Mouse (Mus musculus): Measurements from ENCODE around the gene Cbs.

The Cbs gene

DNA sequence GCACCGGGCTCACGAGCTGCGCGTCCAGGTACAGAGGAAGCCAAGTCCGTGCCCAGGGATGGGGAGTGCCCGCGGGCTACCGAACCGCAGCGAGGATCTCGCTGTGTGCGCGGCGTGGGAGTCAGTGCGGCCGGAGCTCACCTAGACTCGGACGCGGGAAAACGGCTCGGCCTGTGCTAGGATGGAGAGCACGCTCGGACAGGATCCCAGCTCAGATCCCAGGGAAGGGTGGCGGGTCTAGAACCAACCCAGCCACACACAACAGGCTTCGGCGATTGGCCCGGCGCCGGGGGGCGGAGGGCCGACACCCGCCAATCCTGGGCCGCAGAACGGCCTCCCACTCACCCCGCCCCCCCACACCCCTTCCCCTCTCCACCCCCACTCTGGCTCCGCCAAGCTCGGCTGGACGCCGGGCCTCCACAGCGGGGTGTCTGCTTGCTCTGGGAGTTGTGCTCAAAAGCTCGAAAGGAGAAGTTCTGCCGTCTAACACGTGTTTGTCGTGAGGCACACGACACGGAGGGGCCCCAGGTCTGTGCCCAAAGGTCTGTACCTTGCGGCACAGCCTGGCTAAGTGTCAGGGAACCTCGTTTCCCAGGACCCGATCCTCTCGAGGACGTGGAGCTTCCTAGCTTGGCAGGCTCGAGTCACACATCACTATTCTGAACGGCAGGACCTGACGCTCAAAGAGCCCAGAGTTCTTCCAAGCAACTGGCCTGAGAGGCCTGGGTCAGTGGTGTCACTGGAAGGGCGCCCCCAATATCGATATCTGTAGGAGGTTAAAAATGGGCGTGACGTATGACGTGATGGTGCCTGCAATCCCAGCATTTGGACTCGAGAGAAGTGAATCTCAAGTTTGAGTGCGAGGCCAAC is at the start of gene Cbs:
TSS of gene Cbs (minus strand) at position 297 of the 870 bp plus-strand sequence.
- DNase-seq = peak; percentile 78

- no peak for DNase-seq
Measured at GRCm38 (mm10) chr17:31686225-31686564, 49.2 kb upstream of the Cbs start.

DNA sequence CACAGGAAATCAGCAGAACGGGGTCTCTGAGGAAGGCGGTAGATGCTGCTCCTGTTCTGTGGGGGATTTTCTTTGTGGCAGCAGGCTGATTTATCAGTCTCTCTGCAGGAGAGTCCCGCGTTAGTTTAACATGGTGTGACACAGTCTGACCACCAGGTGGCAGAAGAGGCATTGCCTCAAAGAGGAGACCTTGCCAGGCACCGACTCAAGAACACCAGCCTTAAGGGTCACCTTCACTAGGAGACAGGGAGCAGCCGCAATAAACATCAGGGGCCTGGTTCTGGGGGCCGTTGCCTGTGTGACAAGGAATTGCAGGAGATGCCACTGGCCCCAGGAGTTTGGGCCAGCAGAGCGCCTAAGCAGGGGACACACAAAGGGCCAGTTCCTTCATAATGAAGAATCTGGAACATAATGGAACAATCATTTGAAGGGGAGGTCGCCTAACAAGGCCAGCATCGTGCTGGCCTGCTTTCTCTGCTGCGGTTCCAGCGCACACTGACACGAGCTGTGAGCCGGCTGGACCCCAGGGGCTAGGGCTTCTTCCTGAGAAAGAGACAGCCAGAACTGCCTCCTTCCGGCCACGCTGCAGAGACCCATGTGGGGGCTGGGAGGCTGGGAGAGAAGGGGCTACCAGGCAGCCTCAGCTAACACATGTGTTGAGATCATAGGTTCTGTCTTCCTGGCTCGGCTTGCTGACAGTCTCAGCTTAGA is 48.6 kb upstream of the Cbs start:
- peak; percentile 92 for DNase-seq

DNA sequence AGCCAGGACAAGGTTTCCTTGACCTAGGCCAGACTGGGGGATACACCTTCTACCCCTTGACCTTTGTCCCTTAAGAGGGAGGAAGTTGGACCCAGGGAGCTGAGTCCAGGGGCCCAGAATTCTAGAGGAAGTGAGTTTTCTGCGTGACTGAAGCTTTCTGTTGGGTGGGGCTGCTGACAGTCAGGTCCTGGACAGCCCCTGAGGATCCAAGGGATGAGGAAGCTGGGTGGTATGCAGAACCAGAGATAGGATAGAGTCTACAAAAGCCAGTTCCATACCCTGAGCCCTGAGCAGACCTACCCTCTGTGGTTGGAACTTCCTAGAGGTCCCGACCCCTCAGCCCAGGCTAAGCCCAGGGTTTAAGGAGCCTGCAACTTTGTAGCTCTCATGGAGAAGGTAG is 43.4 kb upstream of the Cbs start:
- DNase-seq = no peak

GRCm38 (mm10) chr17:31677507-31677906 is 40.5 kb upstream of the Cbs start, which contains the start of gene Cryaa:
Gene Cryaa (plus strand): TSS chr17:31677807.
- DNase-seq = no peak

DNA sequence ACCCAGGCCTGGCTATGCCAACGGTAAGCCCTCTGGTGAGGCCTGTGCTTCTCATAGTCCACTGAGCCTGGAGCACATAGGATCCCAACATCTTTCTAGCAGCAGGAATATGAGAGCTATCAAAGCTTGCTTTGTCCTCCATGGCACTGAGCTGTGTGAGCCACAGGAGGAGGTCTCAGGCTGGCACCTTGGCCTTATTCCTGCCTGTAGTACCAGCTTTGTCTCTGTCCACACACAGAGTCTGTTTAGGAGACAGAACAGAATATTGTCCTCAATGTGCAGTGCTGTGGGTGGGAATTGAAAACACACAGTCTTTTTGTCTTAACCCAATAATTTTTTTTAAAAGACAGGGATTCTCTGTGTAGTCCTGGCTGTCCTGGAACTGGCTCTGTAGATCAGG is 37.4 kb upstream of the Cbs start:
- DNase-seq = no peak

DNA sequence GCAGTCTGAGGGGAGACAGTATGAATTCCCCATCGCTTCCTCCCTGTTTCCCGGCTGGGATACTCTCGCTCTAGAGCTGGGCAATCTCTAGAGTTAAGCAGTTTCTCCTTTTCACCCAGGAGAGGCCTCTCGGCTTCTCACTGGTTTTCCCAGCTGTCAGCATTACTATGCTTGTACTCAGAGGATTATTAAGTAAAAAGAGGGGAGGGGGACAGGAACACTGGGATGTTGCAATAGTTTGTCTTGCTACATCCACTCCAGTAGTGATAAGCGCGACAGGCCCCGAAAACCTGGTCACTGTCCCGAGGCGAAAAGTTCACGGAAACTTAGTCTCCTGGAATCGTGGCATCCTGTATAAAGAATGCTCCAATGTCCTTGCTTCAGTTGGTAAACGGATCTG is 35.2 kb upstream of the Cbs start:
- DNase-seq = no peak

GRCm38 (mm10) chr17:31671698-31672097 is 34.7 kb upstream of the Cbs start:
- DNase-seq = no peak

DNA sequence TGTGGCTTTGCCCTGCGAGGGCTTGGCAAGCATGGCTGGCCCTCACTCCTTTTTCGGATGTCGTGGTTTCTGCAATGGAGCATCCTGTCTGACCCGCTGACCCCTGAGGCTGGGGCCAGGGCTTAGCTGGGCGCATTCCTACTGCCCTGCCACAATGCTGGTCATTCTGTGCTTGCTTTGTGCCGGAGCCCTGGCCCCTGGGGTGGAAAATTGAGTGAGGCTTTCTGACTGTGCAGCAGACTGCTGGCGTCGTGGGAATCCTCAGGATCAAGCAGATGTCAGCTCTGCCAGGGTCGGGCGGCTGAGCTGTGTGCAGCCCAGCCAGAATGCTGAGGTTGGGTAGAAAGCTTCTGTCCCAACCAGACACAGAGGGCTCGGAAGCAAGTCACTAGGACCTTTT is 33.1 kb upstream of the Cbs start:
- DNase-seq = peak; percentile 58

DNA sequence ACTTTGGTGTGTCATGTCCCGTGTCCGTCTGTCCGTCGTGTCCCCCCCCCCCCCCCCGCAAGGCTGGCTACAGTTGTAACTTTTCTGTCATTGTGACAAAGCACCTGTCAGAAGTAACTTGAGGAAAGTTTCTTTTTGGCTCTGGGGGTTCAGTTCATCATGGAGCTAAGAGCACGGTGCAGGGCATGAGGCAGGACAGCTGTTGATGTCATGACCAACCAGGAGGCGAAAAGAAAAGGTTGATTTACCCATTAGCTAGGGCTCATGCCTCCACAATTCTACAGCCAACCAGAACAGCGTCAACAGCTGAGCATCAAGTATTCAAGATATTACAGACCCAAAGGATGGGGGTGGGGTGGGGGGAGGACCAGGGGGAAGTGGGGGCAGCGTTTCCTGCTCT is 31.3 kb upstream of the Cbs start:
- no peak for DNase-seq

DNA sequence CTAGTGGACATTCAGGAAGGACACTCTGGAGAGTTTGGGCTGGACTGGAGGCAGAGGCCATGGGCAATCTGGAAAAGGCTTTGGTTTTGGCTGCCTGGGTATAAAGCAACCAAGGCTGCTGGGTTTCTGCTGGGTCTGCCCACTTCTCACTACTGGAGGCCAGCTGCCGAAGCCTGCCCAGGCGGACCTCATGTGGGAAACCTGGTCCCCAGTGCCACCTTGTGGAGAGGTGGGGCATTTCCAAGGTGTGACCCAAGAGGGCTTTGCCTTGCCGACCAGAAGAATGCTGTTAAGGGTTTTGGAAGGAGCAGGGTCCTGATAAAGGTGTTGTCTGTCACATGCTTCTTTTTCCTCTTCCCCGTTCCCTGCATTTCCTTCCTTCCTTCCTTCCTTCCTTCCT is 27.7 kb upstream of the Cbs start:
- peak; percentile 87 for DNase-seq

DNA sequence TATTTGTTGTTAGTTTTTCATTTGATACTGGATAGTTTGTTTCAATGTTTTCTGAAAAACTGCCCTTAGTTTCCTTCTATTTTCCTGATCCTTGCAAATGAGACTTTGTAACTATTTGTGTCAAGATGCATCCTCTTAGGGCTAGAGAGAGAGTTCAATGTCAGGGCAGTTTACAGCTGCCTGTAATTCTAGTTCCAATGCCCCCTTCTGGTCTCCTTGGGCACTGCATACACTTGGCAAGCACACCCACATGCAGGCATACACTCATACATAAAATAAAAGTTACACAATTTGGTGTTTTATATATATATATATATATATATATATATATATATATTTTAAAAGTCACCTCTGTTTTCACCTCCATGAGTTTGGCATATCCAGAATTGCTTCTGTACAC is 25.8 kb upstream of the Cbs start:
- no peak for DNase-seq

DNA sequence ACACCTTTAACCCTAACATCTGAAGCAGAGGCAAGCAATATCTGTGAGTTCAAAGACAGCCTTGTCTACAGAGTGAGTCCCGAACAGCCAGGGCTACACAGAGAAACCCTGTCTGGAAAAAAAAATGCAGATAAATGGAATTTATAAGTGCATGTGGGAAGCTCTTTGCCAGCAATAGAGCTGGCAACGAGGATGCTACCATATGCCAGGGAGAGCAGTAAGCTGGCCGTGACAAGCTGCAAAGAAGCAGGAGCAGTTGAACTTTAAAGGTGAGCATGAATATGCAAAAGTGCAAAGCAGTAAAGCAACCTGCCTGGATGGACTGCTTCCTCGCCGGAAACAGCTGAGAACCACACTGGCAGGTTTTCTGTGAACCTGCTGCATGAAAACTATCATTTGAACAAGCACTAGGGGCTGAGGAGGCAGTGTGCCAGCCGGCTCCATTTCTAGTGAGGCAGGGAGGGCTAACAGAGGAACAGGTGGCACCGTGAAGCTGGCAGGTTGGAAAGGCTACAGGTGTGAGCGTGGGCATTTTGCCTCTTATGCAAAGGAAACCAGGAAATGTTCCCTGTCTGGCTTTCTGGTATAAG is 23.7 kb upstream of the Cbs start:
- no peak for DNase-seq

DNA sequence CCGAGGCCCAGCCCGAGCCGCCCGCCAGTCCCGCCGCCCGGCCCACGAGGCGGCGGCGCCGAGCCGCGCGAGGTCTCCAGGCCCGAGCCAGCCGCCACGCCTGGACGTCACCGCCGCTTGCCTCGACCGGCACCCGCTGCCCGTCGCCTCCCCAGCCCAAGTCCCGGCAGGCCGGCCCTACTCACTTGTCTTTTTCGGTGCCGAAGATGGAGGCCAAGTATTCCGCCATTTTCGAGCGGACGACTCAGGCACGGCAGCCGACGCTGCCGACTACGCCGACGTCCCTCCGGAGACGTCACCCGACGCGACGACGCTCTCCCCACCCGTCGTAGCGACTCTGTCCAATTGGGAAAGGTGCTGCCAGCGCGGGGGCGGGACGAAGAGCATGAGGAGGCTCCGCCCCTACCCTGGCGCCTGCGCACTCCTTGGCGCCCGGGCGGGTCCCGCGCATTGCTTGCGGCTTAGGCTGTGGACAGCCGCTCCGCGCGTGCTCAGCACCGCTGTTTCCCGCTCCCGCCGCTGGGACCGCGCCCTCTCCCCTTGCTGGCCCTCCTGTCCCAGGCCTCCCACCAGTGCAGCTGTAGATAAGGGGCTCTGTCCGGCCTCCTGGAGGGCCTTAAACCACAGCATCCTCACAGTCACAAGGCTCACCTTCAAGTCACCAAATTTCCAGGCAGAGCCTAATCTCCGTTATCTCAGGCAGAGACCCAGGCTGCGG is 21.6 kb upstream of the Cbs start, which contains the start of gene U2af1:
TSS of gene U2af1 (minus strand) at position 425 of the 718 bp plus-strand sequence.
- peak; percentile 99 for DNase-seq

GRCm38 (mm10) chr17:31658136-31658467 is 21.1 kb upstream of the Cbs start:
- DNase-seq = no peak

DNA sequence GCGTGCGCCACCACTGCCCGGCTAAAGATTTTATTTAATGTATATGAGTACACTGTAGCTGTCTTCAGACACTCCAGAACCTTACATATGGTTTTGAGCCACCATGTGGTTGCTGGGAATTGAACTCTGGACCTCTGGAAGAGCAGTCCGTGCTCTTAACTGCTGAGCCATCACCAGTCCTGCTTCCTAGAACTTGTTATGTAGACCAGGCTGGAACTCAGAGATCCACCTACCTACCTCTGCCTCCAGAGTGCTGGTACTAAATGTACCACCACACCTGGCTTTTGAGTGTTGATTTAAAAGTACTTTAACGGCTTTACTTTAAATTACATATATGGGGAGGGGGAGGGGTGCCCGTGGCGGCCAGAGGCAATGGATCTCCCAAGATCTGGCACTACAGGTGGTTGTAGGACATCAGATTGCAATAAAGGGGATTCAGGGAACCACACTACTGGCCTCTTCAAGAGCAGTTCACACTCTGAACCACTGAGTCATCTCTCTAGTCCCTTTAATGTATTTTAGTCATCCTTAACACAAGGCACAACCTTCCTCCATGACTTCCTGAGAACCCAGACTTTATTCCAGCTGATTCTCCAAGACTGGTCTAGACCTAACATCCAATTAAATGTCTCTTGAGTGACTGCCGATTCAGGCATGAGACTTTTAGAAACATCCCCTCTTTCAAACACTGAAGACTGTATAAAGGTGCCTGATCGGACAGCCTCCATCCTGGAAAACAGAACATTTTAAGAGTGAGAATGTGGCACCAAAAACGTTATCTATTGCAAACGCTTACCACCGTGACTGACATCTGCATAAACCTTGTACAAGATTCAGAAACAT is 20.3 kb upstream of the Cbs start:
- DNase-seq = no peak

DNA sequence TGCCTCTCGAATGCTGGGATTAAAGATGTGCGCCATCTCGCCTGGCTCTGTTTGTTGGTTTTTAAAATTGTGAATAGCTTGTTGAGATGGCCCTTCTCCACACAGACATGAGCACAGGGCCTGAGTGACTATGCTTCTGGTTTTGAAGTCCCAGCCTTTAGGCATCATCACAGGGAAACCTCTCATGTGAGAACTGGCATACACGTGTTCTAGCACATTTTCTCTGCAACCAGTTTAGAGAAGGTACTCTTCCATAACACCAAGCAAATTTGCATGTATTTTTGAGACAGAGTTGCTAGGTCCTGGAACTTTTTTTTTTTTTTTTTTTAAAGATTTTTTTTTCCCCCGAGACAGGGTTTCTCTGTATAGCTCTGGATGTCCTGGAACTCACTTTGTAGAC is 19.6 kb upstream of the Cbs start:
- no peak for DNase-seq

GRCm38 (mm10) chr17:31655366-31655765 is 18.3 kb upstream of the Cbs start:
- no peak for DNase-seq

GRCm38 (mm10) chr17:31653277-31653676 is 16.2 kb upstream of the Cbs start:
- no peak for DNase-seq

DNA sequence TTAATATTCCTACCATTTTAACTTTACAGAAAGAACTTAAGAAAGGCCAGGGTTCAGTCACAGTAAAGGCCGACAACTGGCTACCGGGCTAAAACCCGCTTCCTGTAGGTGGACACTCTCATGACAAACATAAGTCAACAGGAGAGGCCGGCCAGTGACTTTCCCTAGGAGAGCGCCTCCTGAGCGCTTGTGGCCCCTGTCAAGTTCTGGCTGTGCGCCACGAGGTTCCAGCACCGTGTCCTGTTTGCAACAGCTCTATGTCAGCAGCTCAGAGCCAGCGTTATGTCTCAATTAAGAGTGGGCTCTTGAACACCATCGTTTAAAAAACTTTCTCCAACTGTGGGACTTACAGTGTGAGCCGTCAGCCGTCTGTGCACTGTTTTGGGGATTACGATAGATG is 15.1 kb upstream of the Cbs start:
- no peak for DNase-seq

DNA sequence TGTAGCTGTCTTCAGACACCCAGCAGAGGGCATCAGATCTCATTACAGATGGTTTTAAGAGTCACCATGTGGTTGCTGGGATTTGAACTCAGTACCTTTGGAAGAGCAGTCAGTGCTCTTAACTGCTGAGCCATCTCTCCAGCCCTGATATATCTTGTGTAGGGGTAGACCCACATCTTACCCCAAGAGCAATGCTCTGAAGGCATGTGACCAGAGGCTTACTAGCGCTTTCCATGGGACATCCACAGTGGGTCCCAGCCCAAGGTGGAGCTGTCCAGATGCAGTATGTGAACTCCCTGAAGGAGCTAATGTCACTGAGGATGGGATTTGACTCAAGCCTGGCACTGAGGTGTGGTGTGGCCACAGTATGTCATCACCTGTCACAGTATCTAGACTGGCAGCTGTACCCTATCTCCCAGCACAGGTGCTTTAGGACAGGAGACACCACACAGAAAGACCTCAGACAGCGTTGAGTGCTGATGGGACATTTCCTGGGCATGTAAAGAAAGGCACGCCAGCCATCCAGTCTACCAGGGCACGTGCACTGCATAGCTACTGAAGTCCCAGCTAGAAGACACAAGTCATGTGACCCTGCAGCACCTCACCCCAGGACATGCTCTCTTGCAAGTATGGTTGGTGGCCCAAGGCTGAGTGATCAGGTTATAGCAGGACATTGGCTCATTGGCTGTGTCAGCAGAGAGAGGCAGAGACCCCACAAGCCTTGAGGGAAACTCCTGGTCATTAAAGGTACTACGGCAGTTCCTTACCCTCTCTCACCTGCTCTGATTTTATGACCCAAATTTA is 9.4 kb upstream of the Cbs start:
- no peak for DNase-seq

DNA sequence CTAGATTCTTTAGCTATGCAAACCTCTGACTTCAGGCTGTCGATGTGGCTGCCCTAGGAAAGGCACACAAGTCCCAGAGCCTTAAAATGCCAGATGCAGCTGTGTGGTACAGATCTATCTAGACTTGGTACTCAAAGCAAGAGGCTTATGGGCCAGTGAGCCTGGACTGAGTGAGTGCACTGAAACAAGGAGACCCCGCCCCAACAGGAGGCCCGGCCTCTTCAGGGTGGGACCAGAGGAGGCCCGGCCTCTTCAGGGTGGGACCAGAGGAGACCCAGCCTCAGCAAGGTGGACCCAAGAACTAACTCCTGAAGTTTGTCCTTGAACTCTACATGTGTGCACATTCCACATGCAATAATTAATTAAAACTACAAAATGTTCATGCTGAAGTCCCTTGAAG is 5.9 kb upstream of the Cbs start:
- DNase-seq = no peak
